Mouse (Mus musculus): ENCODE data around the gene Dph1. TPM values are rescaled to one million over a fixed set of nuclear protein-coding genes. Genes with fewer than 3 reads are reported as not detected.

Gene Dph1
- total RNA-seq, 1 experiment from 2014 or later: 6.6 TPM

GRCm38 (mm10) chr11:75165441-75166192 is 25.4 kb downstream of the Dph1 start:
- ATAC-seq (ENCODE audit: extremely low read depth, insufficient number of reproducible peaks, low FRiP score, poor library complexity, severe bottlenecking): peak; percentile 65

GRCm38 (mm10) chr11:75164750-75165149 is 26.3 kb downstream of the Dph1 start:
- peak; percentile 29; the same call in 1 of the 2 replicates for ATAC-seq (ENCODE audit: extremely low read depth, insufficient number of reproducible peaks, low FRiP score, poor library complexity, severe bottlenecking)

- ATAC-seq (ENCODE audit: extremely low read depth, insufficient number of reproducible peaks, low FRiP score, poor library complexity, severe bottlenecking): no peak
Measured at GRCm38 (mm10) chr11:75164051-75164450, 27.0 kb downstream of the Dph1 start.

GRCm38 (mm10) chr11:75163379-75163778 is 27.7 kb downstream of the Dph1 start:
- ATAC-seq (ENCODE audit: extremely low read depth, insufficient number of reproducible peaks, low FRiP score, poor library complexity, severe bottlenecking): no peak

GRCm38 (mm10) chr11:75162591-75163080 is 28.4 kb downstream of the Dph1 start:
- no peak for ATAC-seq (ENCODE audit: extremely low read depth, insufficient number of reproducible peaks, low FRiP score, poor library complexity, severe bottlenecking)

- ATAC-seq (ENCODE audit: extremely low read depth, insufficient number of reproducible peaks, low FRiP score, poor library complexity, severe bottlenecking): no peak
Measured at GRCm38 (mm10) chr11:75161417-75162008, 29.5 kb downstream of the Dph1 start.

- no peak for ATAC-seq (ENCODE audit: extremely low read depth, insufficient number of reproducible peaks, low FRiP score, poor library complexity, severe bottlenecking)
Measured at GRCm38 (mm10) chr11:75160954-75161353, 30.1 kb downstream of the Dph1 start.

- no peak for ATAC-seq (ENCODE audit: extremely low read depth, insufficient number of reproducible peaks, low FRiP score, poor library complexity, severe bottlenecking)
Measured at GRCm38 (mm10) chr11:75159564-75159963, 31.5 kb downstream of the Dph1 start.

- 0 out of 2 replicates have a peak, but pooled peaks have one; percentile 41 for ATAC-seq (ENCODE audit: extremely low read depth, insufficient number of reproducible peaks, low FRiP score, poor library complexity, severe bottlenecking)
Measured at GRCm38 (mm10) chr11:75158432-75158831, 32.6 kb downstream of the Dph1 start.

GRCm38 (mm10) chr11:75157901-75158300 is 33.1 kb downstream of the Dph1 start:
- ATAC-seq (ENCODE audit: extremely low read depth, insufficient number of reproducible peaks, low FRiP score, poor library complexity, severe bottlenecking): no peak

- ATAC-seq (ENCODE audit: extremely low read depth, insufficient number of reproducible peaks, low FRiP score, poor library complexity, severe bottlenecking): no peak
Measured at GRCm38 (mm10) chr11:75157037-75157436, 34.0 kb downstream of the Dph1 start.

- ATAC-seq (ENCODE audit: extremely low read depth, insufficient number of reproducible peaks, low FRiP score, poor library complexity, severe bottlenecking): no peak
Measured at GRCm38 (mm10) chr11:75156416-75156815, 34.6 kb downstream of the Dph1 start.

GRCm38 (mm10) chr11:75155985-75156384 is 35.1 kb downstream of the Dph1 start:
- no peak for ATAC-seq (ENCODE audit: extremely low read depth, insufficient number of reproducible peaks, low FRiP score, poor library complexity, severe bottlenecking)

GRCm38 (mm10) chr11:75154053-75154585 is 36.9 kb downstream of the Dph1 start:
- ATAC-seq (ENCODE audit: extremely low read depth, insufficient number of reproducible peaks, low FRiP score, poor library complexity, severe bottlenecking): peak; percentile 44; the same call in 1 of the 2 replicates

- peak; percentile 83 for ATAC-seq (ENCODE audit: extremely low read depth, insufficient number of reproducible peaks, low FRiP score, poor library complexity, severe bottlenecking)
Measured at GRCm38 (mm10) chr11:75152603-75153557, 38.2 kb downstream of the Dph1 start.

- no peak for ATAC-seq (ENCODE audit: extremely low read depth, insufficient number of reproducible peaks, low FRiP score, poor library complexity, severe bottlenecking)
Measured at GRCm38 (mm10) chr11:75150346-75150745, 40.7 kb downstream of the Dph1 start.

- ATAC-seq (ENCODE audit: extremely low read depth, insufficient number of reproducible peaks, low FRiP score, poor library complexity, severe bottlenecking): no peak
Measured at GRCm38 (mm10) chr11:75148332-75149035, 42.6 kb downstream of the Dph1 start.

- ATAC-seq (ENCODE audit: extremely low read depth, insufficient number of reproducible peaks, low FRiP score, poor library complexity, severe bottlenecking): no peak
Measured at GRCm38 (mm10) chr11:75147846-75148168, 43.2 kb downstream of the Dph1 start.

Measured in neutrophil, adult 5-6 weeks (primary cell).